Mouse (Mus musculus) left cerebral cortex, postnatal 10 days (tissue): ENCODE results near the gene P2rx5. TPM values are rescaled to one million over a fixed set of nuclear protein-coding genes. Genes with fewer than 3 reads are reported as not detected.

Source experiments
- DNase-seq, 2 experiments: peaks; one replicate each; pipeline ENCODE4 v3.0.0; 2021 to 2022; ENCODE audit warnings: low spot score in 2 of 2, mixed read lengths in 1 of 2; ENCODE audit errors: extremely low spot score in 1 of 2
- intact Hi-C: fragments of 180-260 bp; cut with DNase I; formaldehyde crosslinking; loops from one replicate; pipeline ENCODE4 v1.15.1; 2025
- total RNA-seq, 2 experiments: library from RNA; stranded (reverse); gene quantifications; 2 replicates each; pipeline ENCODE4 v1.2.3; 2021

The P2rx5 gene
- total RNA-seq, 2 experiments from 2014 or later, result 0.32 to 0.54 TPM

GRCm38 (mm10) chr11:73205194-73205593 is 45.0 kb downstream of the P2rx5 start:
- DNase-seq, result no peak
- intact Hi-C loops, result no loop called here

GRCm38 (mm10) chr11:73207621-73208020 is 47.4 kb downstream of the P2rx5 start:
- intact Hi-C loops, result no loop called here
- no peak for DNase-seq

GRCm38 (mm10) chr11:73213956-73214355 is 53.7 kb downstream of the P2rx5 start:
- DNase-seq, result no peak

GRCm38 (mm10) chr11:73219671-73220070 is 59.5 kb downstream of the P2rx5 start:
- DNase-seq, result no peak
- intact Hi-C loops, result no loop called here

More at GRCm38 (mm10) chr11:73213956-73214355, 53.7 kb downstream of the P2rx5 start:
- intact Hi-C loops, result no loop called here

GRCm38 (mm10) chr11:73220651-73221050 is 60.4 kb downstream of the P2rx5 start:
- intact Hi-C loops, result no loop called here
- DNase-seq, result no peak

Other genes starting within 250 kb of the P2rx5 start
- 1 to 10 TPM; 6.0 to 6.8 TPM for gene Atp2a3, start 199.3 kb upstream of the P2rx5 start, total RNA-seq
- 1 to 10 TPM in 1 of 2 experiments, under 1 TPM in 1; 0.87 to 1.0 TPM for gene P2rx1, start 161.3 kb upstream of the P2rx5 start, total RNA-seq
- 10 to 100 TPM; 33.6 to 34.1 TPM for gene Camkk1, start 141.4 kb upstream of the P2rx5 start, total RNA-seq
- gene Ncbp3, start 112.6 kb upstream of the P2rx5 start, total RNA-seq, result 1 to 10 TPM; 8.3 to 9.1 TPM
- under 1 TPM; 0.19 to 0.22 TPM for gene Itgae, start 69.8 kb upstream of the P2rx5 start, total RNA-seq
- gene Haspin, start 22.1 kb upstream of the P2rx5 start, total RNA-seq, result under 1 TPM; 0.75 to 0.92 TPM
- gene Emc6, start 16.6 kb downstream of the P2rx5 start, total RNA-seq, result 10 to 100 TPM; 59.7 to 65.4 TPM
- 10 to 100 TPM; 18.2 to 20.2 TPM for gene Tax1bp3, start 16.7 kb downstream of the P2rx5 start, total RNA-seq
- gene Ctns, start 38.6 kb downstream of the P2rx5 start, total RNA-seq, result 10 to 100 TPM; 17.6 to 18.2 TPM
- 1 to 10 TPM; 2.1 to 3.0 TPM for gene Shpk, start 39.0 kb downstream of the P2rx5 start, total RNA-seq
- under 1 TPM; 0.32 to 0.43 TPM for gene Trpv1, start 73.9 kb downstream of the P2rx5 start, total RNA-seq
- under 1 TPM; 0.73 to 0.79 TPM for gene Trpv3, start 107.0 kb downstream of the P2rx5 start, total RNA-seq
- gene Aspa, start 169.2 kb downstream of the P2rx5 start, total RNA-seq, result 1 to 10 TPM; 3.3 to 4.2 TPM
- gene Gm49340, start 169.3 kb downstream of the P2rx5 start, total RNA-seq, result not detected
- under 1 TPM in 1 of 2 experiments, not detected in 1; 0.28 TPM for gene Spata22, start 169.3 kb downstream of the P2rx5 start, total RNA-seq
- not detected for gene Olfr20, start 190.4 kb downstream of the P2rx5 start, total RNA-seq
- gene Olfr376, start 210.8 kb downstream of the P2rx5 start, total RNA-seq, result not detected
- gene Olfr1, start 239.2 kb downstream of the P2rx5 start, total RNA-seq, result not detected